Mouse (Mus musculus) cerebellum, postnatal 10 days (tissue): ENCODE results near the gene Sptlc3.

Source experiments
- DNase-seq, 2 experiments: peaks; one replicate each; pipeline ENCODE4 v3.0.0; 2021; ENCODE audit warnings: mixed read lengths in 2 of 2

The Sptlc3 gene

DNA sequence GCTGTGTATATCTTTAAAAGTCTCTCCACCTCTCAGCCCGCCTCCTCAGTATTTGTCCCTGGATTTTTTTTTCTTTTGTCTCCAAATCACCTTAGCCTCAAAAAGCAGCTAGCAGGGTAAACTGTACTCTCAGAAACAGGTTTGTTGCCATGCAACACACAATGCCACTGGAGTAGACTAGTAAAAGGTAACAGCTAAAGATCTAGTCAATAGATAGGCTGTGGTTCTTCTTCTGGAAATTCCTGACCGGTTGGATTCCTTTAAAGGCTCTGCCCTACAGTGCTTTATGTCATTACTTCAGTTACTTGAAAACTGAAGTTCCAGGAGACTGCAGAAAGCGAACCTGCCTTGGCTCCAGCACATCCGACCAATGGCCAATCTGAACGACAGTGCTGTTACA lies at the start of gene Sptlc3:
Sptlc3 (plus strand) TSS at position 78 of the 400 bp plus-strand sequence.
- DNase-seq = no peak

DNA sequence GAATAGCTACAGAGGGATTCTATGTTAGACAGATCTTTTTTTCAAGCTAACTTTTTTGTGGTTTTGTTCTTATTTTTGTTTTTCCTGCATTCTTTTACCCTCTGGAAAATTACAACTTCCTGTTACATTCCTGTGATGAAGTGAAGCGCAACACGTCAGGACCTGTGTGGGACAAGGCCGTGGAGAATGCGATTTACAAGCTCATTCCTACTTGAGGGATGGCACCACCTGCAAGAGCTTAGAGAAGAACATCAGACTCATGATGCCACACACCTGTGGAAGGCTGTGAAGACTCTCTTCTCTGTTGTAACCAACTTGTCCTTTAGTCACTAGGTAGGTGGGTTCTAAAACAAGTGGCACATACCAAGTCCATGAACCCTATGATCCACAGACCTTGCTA lies 26.0 kb upstream of the Sptlc3 start:
- DNase-seq = no peak

DNA sequence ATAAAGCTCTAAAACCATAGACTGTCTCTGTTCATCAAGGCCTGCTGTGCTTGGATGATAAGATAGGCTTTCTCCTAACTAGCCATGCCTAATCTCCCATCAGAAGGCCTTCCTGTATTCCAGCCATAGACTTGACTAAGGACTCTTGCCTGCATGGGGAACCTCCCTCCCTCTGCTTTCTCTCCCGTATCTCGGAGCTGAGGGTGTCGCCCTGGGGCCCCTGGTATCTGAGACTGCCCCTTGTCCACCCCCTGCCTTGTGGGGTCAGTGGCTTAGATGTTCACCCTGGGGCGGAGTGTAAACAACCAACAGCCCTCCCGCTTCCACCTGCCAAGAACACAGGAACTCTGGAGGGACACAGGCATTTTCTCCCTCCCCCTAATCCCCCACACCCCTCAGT lies 5.0 kb upstream of the Sptlc3 start:
- DNase-seq = no peak

DNA sequence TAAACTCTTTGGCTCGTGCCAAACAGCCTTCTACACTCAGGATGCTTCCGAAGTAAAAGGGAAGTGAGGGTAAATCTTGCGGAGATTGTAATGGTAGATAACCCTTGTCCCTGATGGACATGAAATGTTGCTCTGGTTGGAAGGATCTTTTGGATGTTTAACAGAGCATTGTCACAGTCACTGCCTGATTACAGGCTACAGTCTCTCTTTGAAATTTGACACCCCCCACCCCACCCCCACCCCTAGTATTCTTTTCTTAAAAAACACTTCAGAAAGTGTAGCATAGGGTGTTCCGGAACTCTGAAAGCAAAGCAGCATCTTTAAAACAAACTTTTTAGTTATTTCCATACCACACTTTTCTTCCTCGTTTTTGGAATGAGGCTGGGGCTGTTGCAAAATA lies 916 bp downstream of the Sptlc3 start:
- no peak for DNase-seq

DNA sequence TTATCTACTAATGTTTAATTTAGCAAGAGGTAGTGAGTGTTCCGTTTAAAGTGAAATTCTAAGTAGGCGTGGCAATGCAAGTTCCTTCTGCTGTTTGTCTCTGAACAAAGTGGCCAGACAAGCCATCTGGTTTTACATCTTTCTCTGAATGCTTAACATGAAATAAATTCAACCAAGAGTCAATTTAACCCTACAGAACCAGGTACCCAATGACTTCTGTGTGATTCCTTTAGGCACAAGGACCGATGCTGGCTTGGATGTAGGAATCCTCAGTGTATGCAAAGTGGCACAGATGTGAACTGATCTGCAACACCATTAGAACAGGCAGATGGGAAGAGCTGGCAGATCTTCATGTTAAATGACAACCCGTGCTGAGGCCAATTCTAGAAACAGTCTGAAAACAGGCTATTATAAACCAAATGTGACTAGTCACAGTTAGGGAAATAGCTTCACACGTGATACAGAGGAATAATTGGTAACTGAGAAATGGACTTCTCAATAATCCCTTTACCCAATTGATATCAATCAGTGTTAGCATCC lies 68.3 kb downstream of the Sptlc3 start:
- DNase-seq = no peak

DNA sequence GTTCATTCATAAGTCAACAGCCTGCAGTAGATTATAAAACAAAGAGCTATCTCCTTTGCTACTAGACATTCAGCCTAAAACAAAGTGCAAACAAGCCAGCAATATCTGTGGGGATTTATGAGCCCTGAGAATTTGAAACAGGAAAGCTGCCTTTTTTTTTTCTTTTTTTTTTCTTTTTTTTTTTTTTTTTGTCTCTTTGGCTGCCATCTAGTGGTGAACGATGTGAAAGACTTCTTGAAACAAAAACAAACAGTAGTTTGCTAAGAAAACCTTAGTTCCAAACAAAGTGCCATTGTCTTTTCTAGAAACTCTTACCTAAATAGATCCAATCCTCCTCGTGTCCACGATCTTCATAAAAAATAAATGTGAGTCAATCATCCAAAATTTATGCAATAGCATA lies 85.6 kb downstream of the Sptlc3 start:
- peak in 1 of 2 experiments; percentile 36 for DNase-seq

DNA sequence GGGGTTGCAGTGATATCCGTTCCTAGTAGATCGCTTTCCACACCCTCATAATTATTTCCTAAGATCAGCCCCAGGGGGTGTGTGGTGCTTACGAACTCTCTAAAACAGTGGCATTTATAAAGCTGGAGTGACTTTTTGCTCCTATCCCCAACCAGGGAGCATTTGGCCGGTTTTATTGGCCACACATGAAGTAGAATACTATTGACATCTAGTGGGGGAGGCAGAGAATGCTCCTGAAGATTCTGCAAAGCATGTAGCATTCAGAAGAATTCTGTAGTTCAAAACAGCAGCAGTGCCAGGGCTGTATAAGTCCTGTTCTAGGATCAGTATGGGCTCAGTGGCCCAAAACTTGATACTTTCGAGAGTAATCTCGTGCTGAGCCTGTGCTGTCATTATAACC lies 89.1 kb downstream of the Sptlc3 start:
- DNase-seq = peak; percentile 35 to 59

DNA sequence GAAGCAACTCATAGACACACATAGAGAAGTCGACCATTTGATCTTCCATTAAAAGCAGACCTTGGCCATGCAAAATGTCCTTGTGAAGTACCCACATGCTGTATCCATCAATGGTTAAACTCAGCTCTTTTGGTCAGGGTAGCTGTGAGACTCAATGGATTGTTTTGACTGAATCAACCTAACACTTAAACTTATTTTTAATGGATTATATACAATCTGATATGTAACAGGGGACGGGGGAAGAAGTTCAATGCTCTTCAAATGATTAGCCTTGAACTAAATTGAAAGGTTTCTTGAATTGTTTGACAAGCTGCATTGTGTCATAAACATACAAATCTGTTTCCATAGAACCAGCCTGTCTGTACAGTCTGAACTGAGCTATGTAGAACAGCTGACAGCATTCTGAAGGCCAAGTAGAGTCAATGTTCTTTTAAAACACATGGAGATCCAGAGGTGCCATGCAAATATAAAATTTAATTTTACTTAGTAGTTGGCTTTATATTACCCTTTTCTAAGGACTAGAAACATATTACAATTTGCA lies 94.0 kb downstream of the Sptlc3 start:
- DNase-seq = no peak

DNA sequence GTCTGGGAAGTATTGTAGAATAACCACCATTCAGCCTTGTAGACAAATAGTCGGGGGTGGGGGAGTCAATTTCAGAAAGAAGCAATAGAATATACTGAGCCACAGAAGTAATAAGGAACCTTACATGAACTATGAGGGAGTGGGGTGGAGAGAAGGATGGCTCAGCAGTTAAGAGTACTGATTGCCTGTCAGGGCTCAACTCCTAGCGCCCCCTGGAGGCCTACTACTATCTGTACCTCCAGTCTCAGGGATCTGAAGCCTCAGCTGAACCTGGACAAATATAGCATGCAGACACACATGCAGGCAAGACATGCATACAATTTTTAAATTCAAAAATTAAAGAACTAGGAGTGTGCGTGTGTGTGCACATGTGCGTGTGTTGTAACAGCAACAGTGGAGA lies 96.2 kb downstream of the Sptlc3 start:
- DNase-seq = peak; percentile 80 to 84

DNA sequence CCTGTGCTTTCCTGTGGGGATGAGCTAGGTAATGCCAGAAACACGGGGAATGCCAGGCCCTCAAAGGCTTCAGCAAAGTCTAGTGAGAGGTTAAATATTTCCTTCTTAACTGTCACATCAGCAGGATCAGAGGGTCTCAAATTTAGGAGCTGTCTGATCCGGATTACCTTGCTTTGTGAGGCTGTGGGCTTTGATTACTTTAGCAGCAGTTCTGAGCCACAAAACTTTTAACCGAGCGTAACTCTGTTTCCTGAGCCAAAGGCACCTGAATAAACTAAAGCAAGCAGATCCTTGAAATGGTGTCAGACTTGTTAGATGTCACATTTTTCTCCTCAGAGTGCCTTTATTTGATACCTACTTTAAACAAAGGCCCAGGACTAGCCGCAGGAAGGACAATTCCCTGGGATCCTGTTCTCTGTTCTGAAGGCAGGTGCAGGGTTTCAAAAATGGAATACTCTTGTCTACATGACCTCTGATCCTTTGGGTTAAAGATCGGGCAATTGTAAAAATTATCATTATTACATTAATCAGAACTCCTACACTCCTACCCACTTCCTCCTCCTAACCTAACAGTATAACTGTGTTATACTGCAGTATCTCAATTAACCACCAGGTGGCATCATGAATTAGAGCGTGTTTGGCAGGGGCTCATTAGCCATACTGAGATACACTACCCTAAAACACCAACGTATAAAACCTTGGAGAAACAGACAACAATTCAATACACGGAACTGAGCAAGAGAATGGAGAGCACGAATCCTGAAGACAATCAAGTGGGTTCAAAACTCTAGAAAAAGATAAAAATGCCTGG lies 97.4 kb downstream of the Sptlc3 start:
- DNase-seq = peak; percentile 58 to 88

DNA sequence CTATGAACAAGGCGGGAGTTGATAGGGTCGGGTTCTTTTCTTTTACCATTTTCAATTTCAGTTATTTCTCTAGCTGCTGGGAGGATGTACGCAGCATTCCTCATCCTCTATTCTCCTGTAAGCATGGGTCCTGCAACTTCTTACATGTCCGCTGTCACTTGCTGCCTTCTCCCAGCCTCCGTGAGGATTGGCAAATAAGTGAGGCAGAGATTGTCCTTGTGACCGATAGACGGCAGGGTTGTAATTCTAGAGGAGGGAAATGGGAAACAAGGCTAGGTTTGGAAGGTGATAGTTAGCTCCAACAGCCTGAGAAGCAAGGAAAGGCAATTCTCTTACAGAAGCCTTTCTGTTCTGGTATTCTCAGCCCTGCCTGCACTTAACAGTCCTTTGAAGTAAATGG lies 98.4 kb downstream of the Sptlc3 start:
- no peak for DNase-seq

DNA sequence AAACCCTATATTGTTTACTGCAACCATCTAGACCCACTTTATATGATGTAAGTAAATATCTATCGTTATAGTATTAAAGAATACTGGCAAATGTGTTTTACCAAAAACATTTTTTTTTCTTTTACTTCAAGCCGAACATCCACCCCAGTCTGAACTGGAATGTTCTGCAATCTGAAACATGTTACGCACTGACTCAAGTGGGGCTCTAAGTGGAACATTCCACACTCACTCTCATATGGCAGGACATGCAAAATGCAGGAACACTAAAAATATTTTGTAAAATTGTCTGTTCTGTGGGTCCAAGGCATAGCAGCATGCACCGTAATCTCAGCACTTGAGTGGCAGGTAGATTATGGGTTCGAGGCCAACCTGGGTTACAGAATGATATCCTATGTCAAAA lies 103.5 kb downstream of the Sptlc3 start:
- no peak for DNase-seq

DNA sequence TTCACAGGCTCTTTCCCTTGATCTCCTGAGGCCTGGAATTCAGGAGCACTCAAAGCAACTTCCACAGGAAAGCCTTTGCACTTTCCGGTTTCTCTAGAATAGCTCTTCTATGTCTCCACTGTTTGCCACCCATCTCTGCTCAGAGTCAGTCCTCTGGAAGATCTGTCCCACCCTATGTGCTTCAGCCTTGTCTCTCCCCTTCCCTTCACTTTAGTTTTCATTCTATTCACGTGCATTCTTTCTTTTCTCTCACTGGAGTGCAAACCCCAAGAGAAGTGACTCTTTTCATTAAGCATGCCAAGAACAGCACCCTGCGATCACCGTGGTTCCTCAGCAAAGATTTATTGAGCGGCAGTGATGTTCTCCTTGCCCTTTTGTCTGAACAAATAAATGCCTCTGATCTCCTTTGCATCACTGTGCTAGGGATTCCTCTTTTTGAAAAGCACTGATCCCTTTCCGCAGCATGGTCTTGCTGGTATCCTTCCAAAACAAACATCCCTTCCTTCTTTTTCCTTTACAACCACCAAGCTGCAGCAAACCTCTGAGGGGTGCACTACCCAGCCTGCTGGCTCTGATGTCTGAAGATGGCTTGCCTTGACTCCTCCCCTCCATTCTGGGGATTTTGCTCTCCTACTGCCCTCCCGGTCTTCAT lies 108.0 kb downstream of the Sptlc3 start:
- no peak for DNase-seq

DNA sequence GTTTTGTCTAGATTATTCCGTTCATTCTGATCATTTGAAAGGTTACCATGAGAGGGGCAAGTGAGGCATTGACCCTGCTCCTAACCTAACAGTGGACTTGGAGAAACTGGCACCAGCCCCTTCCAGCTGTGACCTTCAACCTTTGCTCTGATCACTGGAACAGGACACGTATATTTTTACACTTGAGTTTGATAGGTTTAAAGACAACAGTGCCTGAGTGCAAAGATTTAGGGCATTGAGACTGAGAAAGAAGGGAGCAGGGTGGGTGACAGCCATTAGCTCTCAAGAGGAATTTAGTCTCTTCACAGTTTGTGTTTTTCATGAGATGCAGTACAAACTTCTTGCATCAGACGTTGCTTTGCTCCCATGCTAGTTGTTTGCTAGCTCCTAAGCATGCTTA lies 114.5 kb downstream of the Sptlc3 start:
- DNase-seq = no peak

DNA sequence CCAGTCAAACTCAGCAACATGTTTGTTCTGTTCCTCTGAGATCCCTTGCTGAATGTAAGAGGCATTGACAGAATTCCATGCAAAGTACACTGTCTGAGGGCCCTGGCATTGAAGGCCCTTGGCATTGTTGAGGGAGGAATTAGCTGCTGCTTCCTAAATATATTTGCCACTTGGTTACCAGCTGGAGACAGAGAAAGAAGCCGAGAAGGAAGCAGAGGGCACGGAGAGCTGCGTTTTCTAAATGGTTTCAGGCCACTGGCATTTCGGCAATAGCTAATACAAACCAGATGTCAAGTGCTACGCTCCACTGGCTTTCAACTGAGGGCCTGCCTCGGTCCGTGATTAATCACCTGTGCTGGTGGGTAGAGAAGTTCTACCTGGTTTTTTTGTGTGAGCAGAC lies 115.1 kb downstream of the Sptlc3 start:
- DNase-seq = no peak

DNA sequence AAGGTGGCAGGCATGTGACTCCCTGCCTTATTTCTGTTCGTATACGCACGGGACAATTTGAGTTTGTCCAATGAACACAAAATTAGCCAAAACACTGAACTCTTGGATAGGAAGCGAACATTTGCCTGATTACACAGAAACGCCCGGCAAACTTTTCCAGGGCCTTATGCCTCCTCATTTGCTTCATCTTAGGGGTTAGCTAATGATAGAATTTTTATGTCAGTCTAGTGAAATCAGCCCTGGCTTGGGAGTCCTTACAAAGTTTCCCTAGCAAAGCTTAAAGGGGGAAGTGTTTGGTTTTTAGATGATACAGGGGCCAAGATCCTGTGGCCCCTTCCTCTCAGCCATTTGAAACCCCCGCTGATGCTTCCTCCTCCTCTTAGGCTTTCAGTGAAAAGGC lies 115.5 kb downstream of the Sptlc3 start:
- no peak for DNase-seq

DNA sequence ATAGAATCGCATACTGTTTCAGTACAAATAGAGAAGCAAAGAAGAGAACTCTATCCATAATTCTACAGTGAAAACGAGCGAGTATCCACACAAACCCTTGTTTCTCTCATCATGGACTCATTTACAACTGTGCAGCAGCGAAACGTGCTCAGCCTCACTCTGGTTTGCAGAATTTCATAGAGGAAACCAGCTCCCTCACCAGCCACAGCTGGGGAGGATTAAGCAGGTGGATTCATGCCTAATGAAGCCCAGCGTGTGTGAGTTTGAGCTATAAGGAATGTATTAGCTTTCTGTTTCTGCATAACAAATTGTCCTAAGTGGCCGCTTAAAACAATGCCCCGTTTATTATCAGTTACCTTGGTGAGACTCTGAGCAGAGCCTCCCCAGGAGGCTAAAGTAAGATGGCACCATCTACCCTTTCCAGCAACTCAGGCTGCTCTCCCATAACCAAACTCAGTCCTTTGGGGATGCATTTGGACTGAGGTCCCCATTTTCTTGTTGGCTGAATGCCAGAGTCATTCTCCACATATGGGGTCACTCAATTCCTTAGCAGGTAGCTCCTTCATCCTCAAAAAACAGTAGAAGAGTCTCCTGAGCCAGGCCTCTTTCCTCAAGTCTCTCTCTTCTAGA lies 116.1 kb downstream of the Sptlc3 start:
- DNase-seq = peak in 1 of 2 experiments; percentile 12

DNA sequence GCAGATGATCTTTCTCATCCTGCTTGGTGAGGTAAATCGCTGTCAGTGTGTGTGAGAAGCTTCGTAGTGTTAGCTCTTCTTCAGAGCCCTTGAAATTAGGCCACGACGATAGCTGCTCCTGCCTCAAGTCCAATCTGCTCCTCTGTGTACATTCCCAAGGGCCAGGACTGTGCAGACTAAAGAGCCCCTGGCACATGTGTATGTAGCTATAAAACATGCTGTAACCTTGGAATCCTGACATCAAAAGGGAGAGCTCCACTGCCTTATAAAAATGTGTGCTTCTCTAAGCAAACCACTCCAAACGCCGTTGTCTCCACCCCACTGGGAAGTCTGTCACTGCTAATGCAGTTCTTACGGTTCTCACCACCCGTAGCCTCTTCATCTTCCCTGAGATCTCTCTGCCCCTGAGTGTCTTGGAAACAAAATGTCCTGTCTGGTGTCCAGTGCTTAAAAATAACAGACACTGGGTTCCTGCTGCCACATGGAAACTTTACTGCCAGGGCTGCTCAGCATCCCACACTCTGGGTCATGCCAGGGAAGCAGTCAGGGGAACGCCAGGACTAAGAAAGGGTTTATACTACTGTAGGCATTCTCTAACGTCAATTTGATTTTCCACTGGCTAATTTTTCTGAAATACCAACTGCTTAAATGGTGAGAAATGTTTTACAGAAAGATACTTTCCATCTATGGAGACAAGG lies 118.8 kb downstream of the Sptlc3 start:
- DNase-seq = no peak

DNA sequence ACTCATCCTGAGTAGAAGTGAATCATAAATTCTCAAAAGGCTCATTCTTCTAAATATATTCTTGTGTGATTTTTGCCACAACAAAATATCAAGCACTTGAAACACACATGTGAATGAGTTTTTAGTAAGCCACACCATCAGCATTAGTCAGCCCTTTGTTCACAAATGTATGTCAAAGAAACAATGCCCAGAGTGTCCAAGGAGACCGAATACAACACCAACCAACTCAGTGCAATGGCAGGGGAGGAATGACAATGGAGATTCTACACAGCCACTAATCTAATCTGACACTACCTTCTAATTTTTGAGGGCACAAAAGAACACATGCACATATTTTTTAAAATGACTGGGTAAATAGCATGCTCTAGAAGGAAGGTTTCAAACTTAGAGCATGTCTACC lies 132.8 kb downstream of the Sptlc3 start:
- no peak for DNase-seq

DNA sequence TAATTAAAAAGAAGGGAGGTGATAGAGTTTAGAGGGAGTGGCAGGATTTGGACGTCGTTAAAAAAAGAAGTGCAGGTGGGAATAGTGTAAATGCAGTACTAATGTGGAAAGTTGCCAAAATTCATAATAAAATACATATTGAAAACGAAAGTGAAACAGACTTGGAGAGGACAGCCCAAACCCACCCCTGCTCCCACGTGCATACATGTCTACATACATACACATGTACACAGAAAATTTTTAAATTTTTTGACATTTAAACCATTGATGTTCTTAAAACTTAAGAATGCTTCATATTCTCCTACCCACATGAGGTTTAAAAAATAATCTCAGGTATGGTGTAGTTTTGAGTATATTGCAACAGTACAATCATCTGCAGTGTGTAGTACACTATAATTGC lies 135.0 kb downstream of the Sptlc3 start:
- no peak for DNase-seq

DNA sequence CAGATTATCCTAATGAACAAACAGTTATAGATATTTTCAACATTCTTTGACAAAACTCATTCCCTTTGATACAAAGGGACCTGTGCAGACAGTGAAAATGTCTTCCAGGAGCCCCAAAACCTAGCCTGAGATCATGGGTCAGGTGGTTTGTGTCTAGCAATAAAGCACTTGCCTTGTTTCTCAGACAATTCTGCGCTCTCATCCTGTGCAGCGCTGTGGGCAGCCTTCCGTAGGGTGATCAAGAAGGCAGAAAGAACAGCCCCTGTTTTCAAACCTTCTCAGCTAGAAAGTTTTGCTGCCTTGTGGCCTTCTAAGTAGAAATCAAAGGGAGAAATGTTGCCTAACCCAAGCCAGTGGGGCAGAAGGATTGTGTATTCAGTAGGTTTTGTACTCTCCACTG lies 135.9 kb downstream of the Sptlc3 start:
- no peak for DNase-seq

DNA sequence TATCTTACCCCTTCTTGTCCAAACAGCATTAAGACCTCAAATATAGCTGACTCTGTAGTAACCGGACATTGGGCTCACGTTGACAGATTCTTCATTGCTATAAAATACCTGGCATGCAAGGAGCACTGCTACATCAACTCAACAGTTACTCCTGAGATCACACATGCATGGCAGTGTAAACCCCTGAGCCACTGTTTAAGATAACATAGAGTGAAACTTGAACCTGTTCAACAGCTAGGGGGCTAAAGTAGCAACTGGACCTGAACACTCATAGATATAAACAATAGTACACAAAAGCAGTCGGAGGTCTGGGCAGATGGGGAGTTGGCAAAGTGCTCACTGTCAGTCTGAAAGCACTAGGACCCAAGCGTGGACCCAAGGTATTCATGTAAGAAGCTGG lies 140.8 kb downstream of the Sptlc3 start:
- no peak for DNase-seq

DNA sequence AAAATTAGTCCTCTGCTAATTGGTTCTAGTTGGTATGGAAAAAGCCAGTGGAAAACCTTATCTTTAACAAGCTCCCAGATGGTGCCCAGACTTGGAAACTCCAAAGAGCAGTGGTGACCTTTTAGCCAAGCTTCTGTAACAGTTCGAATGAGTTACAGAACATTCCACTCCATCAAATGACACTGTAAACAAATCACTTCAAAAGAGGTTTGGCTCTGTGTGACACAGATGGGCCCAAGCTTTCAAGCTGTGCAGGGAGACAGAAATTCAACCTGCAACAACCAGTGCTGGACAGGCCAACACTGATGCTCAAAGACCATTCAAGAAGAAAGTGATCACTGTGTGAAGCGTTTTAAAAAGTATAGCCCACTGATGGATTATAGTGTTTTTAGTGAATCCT lies 144.1 kb downstream of the Sptlc3 start:
- DNase-seq = no peak
